In the genomic region with DNA sequence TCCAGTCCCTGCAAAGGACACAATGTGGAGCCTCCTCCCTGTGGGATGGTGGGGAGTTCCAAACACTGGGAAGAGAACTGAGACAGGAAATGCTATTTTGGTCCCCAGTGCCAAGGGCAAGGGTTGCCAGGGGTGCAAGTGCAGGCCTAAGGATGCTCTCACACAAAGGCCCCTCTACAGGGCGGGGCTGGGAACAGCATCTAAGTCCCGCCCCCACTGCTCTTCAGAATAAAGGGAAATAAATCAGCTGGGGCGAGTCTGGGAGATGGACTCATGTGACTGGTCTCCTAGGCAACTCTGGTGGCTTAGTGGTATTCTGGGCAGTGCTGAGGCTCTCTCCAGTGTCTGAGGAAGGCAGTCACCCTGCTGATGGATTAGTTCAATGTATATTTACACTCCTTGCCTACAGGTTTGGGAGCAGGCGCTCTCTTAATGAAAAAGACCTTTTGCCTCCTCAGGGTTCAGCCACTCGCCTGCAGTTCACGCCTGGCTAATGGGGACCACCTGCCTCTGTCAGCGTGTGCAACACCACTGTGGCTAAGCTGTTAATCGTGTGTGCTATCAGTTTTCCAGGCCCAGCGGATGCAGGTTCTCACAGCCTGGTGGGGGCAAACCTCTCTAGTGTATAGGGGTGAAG, we compare ENCODE assay signal across 8 mouse cellular contexts. TPM values are rescaled to one million over a fixed set of nuclear protein-coding genes. Genes with fewer than 3 reads are reported as not detected.
DNase-seq lines count a peak whose midpoint lies in the region; ATAC-seq lines count a peak whose summit lies in the region.

No protein-coding gene starts in this region.

- intact Hi-C loops in heart, postnatal 14 days (cut with DNase I) = no loop called here

- DNase-seq in spleen, postnatal 36 days (ENCODE audit: low spot score in 2 of 2) = peak; percentile 44 to 51
- no peak for DNase-seq in spleen, adult 12 weeks (ENCODE audit: low spot score)
- peak; percentile 83 for DNase-seq in forebrain, embryonic 10.5 days (ENCODE audit: extremely low spot score, low spot score)
- peak; percentile 60 to 63 for DNase-seq in heart, postnatal 14 days
- peak; percentile 67 to 78 for DNase-seq in kidney, postnatal 4 days
- peak; percentile 74 to 80 for DNase-seq in lung, adult 18-20 months
- DNase-seq in c-Kit-positive CD71-positive TER-119-positive erythroid progenitor cells, embryonic 14.5 days (ENCODE audit: low spot score) = no peak

- H3K4me2 ChIP-seq in neural tube, embryonic 14.5 days (ENCODE audit: low read depth, low read length) = peak overlapping the region; percentile 24

- H3K4me3 ChIP-seq in forebrain, embryonic 10.5 days = peak overlapping the region; percentile 32
- no peak overlapping the region for H3K4me3 ChIP-seq in neural tube, embryonic 14.5 days (ENCODE audit: low read depth, low read length)

- no peaks in the 10 kb centered on the region for H3K9me3 ChIP-seq in forebrain, embryonic 10.5 days
- no peaks in the 10 kb centered on the region for H3K9me3 ChIP-seq in neural tube, embryonic 14.5 days (ENCODE audit: control insufficient read depth, low read length)

- ATAC-seq in neural tube, embryonic 14.5 days (ENCODE audit: low read depth) = peak; percentile 92

- peaks cover 72% of the 10 kb centered on the region for H3K27me3 ChIP-seq in forebrain, embryonic 10.5 days (ENCODE audit: poor library complexity, severe bottlenecking)
- no peaks in the 10 kb centered on the region; the same call in 1 of the 2 replicates for H3K27me3 ChIP-seq in neural tube, embryonic 14.5 days (ENCODE audit: control insufficient read depth, insufficient read depth, low read length)

- WGBS in forebrain, embryonic 10.5 days = 8% methylated on average over 9 of the region's 9 CpGs
- 4% methylated on average over 9 of the region's 9 CpGs for WGBS in neural tube, embryonic 14.5 days

- peaks cover 56% of the 10 kb centered on the region for H3K36me3 ChIP-seq in forebrain, embryonic 10.5 days (replicated peaks)
- peaks cover 28% of the 10 kb centered on the region for H3K36me3 ChIP-seq in neural tube, embryonic 14.5 days (ENCODE audit: control insufficient read depth, insufficient read depth, low read length)

- peak overlapping the region; percentile 84 for H3K27ac ChIP-seq in forebrain, embryonic 10.5 days
- H3K27ac ChIP-seq in neural tube, embryonic 14.5 days (ENCODE audit: low read depth, low read length) = peak overlapping the region; percentile 94

- H3K4me1 ChIP-seq in forebrain, embryonic 10.5 days = peaks cover 97% of the 10 kb centered on the region
- peaks cover 26% of the 10 kb centered on the region for H3K4me1 ChIP-seq in neural tube, embryonic 14.5 days (ENCODE audit: control insufficient read depth, insufficient read depth, low read length)

- H3K9ac ChIP-seq in neural tube, embryonic 14.5 days (replicated peaks; ENCODE audit: low read depth, low read length) = peak overlapping the region; percentile 41

RNA-seq across cellular contexts. Expression of gene Elmo2, which starts 9.3 kb away (rescaled TPM):
- polyA plus RNA-seq in forebrain, embryonic 10.5 days (2016; fragmentation: Nextera tagmentation; extraction: Ambion mirVana) = 83.7 and 86.4 TPM in 2 replicates
- total RNA-seq in heart, postnatal 14 days (2021) = 10 to 100 TPM; 22.2 to 25.1 TPM
- 98.8 and 110 TPM in 2 replicates for polyA plus RNA-seq in neural tube, embryonic 14.5 days (2014; fragmentation: Nextera tagmentation; extraction: Ambion mirVana)

RNA-seq across cellular contexts. Expression of gene Slc35c2, which starts 29.3 kb away (rescaled TPM):
- 74.9 and 75.4 TPM in 2 replicates for polyA plus RNA-seq in forebrain, embryonic 10.5 days (2016; fragmentation: Nextera tagmentation; extraction: Ambion mirVana)
- total RNA-seq in heart, postnatal 14 days (2021) = 10 to 100 TPM; 16.9 to 17.4 TPM
- 54.1 and 59.0 TPM in 2 replicates for polyA plus RNA-seq in neural tube, embryonic 14.5 days (2014; fragmentation: Nextera tagmentation; extraction: Ambion mirVana)

RNA-seq across cellular contexts. Expression of gene Zfp663, which starts 51.6 kb away (rescaled TPM):
- polyA plus RNA-seq in forebrain, embryonic 10.5 days (2016; fragmentation: Nextera tagmentation; extraction: Ambion mirVana) = 4.7 and 4.9 TPM in 2 replicates
- total RNA-seq in heart, postnatal 14 days (2021) = not detected
- 6.1 and 7.0 TPM in 2 replicates for polyA plus RNA-seq in neural tube, embryonic 14.5 days (2014; fragmentation: Nextera tagmentation; extraction: Ambion mirVana)

Comparison
In these comparisons a context has a peak if more than half of its experiments do, and no peak if none do; other contexts are left out.
1. DNase-seq: peak in spleen, postnatal 36 days (2 of 2), forebrain, embryonic 10.5 days (single experiment), heart, postnatal 14 days (2 of 2), kidney, postnatal 4 days (2 of 2) and lung, adult 18-20 months (2 of 2); none in spleen, adult 12 weeks (single experiment) and c-Kit-positive CD71-positive TER-119-positive erythroid progenitor cells, embryonic 14.5 days (single experiment).